Mouse (Mus musculus) G1E (cell line): ENCODE data around the gene Ormdl1.

ENCODE experiments used
- CTCF ChIP-seq: IDR thresholded peaks from 2 replicates; pipeline ENCODE4 v1.5.1; 2012; ENCODE audit warnings: low read depth, low read length, inconsistent platforms, mixed read lengths
- GATA1 ChIP-seq: IDR thresholded peaks from 2 replicates; pipeline ENCODE4 v1.6.1; 2012; ENCODE audit warnings: borderline replicate concordance, low read length, inconsistent platforms, mixed read lengths
- GATA2 ChIP-seq: IDR thresholded peaks from 2 replicates; pipeline ENCODE4 v1.6.1; 2012; ENCODE audit warnings: low read depth, low read length, inconsistent platforms, borderline replicate concordance
- POLR2AphosphoS5 ChIP-seq: IDR thresholded peaks from 2 replicates; pipeline ENCODE4 v1.6.1; 2012; ENCODE audit warnings: low read depth, low read length, inconsistent platforms; ENCODE audit not compliant: insufficient replicate concordance
- TAL1 ChIP-seq: conservative IDR thresholded peaks from 2 replicates; pipeline ENCODE4 v1.6.1; 2012; ENCODE audit warnings: low read depth, low read length, inconsistent platforms, mixed read lengths

- TF ChIP-seq CTCF = no peak
- no peak for TF ChIP-seq GATA1
- no peak for TF ChIP-seq GATA2
- peak; percentile 76 for TF ChIP-seq TAL1
- no peak for TF ChIP-seq POLR2AphosphoS5
Measured at GRCm38 (mm10) chr1:53324277-53324676, 27.4 kb downstream of the Ormdl1 start.
